8 mouse cellular contexts compared by ENCODE assay signal in the genomic region with DNA sequence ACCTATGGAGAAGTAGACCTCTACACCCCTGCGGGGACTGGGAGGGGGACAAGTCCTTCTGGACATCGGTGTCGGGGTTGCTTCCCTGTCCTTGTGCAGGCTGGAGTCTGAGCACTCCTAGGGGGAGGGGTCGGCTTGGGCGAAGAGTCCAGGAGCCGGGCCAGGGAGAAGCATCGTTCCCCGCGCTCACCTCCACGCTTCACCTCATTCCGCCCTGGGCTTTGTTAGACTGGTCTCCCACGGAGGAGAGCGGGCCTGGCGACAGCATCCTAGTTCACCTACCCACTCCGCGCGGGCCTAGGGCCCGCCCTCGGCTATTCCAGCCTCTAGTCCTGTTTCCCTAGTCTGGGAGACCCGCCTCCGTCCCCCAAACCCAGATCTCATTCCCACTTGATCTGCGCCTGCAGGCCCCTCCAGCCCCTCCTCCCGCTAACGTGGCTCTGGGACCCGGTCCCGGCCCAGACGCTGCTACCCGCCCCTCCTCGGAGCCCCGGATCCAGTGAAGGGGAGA. TPM values are rescaled to one million over a fixed set of nuclear protein-coding genes. Genes with fewer than 3 reads are reported as not detected.
A peak's percentile ranks its signal among the peaks of the same experiment; 100 is the strongest.
DNase-seq lines count a peak whose midpoint lies in the region; ATAC-seq and TF ChIP-seq lines count a peak whose summit lies in the region.

No protein-coding gene starts in this region.

- DNase-seq in gastrocnemius, adult 2 months, result peak; percentile 66
- DNase-seq in gastrocnemius, adult 18-20 months (ENCODE audit: low spot score), result no peak
- no peak for DNase-seq in CH12.LX (ENCODE audit: extremely low read depth)
- DNase-seq in embryo, embryonic 11 days, result peak; percentile 50
- DNase-seq in thymus, postnatal 36 days, result peak; percentile 12 to 41
- no peak for DNase-seq in adrenal gland, postnatal 14 days

- TF ChIP-seq POLR2A in CH12.LX (IDR thresholded peaks at IDR 0.05; ENCODE audit: low read depth, low read length), result no peak

- no peaks in the 10 kb centered on the region for H3K9me3 ChIP-seq in CH12.LX (replicated peaks; ENCODE audit: low read length)
- H3K9me3 ChIP-seq in hindbrain, embryonic 13.5 days, result no peaks in the 10 kb centered on the region

- H3K4me3 ChIP-seq in gastrocnemius, adult 2 months, result peak overlapping the region; percentile 98
- no peak overlapping the region for H3K4me3 ChIP-seq in CH12.LX (replicated peaks in 1 of 3; ENCODE audit: low read depth in 2 of 3, low read length in 2 of 3, poor library complexity in 1 of 3)
- peak overlapping the region; percentile 91 for H3K4me3 ChIP-seq in hindbrain, embryonic 13.5 days
- H3K4me3 ChIP-seq in macrophage (ENCODE audit: inconsistent target), result peak overlapping the region; percentile 48; the same call in 1 of the 2 replicates

- H3K4me1 ChIP-seq in CH12.LX (ENCODE audit: control insufficient read depth in 1 of 2, insufficient read depth in 2 of 2), result peaks cover 6 to 21% of the 10 kb centered on the region in 2 experiments; a peak in 3 of 4 replicates
- peaks cover 46% of the 10 kb centered on the region for H3K4me1 ChIP-seq in hindbrain, embryonic 13.5 days (replicated peaks)

- no peaks in the 10 kb centered on the region for H3K79me2 ChIP-seq in CH12.LX (replicated peaks; ENCODE audit: control insufficient read depth, extremely low read depth, insufficient read depth, poor library complexity, severe bottlenecking)
- H3K79me2 ChIP-seq in macrophage (ENCODE audit: inconsistent target), result no peaks in the 10 kb centered on the region

- peaks cover 59% of the 10 kb centered on the region for H3K27me3 ChIP-seq in CH12.LX (replicated peaks)
- H3K27me3 ChIP-seq in hindbrain, embryonic 13.5 days, result peaks cover 5% of the 10 kb centered on the region; the same call in 1 of the 2 replicates

- no peak overlapping the region for H3K9ac ChIP-seq in CH12.LX (ENCODE audit: insufficient read depth, low read depth)
- H3K9ac ChIP-seq in hindbrain, embryonic 13.5 days, result peak overlapping the region; percentile 96

- WGBS in hindbrain, embryonic 13.5 days, result 1% methylated on average over 30 of the region's 30 CpGs
- 11% methylated on average over 29 of the region's 30 CpGs for WGBS in macrophage (ENCODE audit: missing documents)

- intact Hi-C loops in gastrocnemius, adult 2 months (cut with DNase I), result loop anchor here (5.0 kb wide), 1 partner anchor 56 kb away; a partner anchor contains a TSS

- H3K4me2 ChIP-seq in CH12.LX (ENCODE audit: insufficient read depth, low read depth, poor library complexity, severe bottlenecking), result peak overlapping the region; percentile 89
- peak overlapping the region; percentile 87 for H3K4me2 ChIP-seq in hindbrain, embryonic 13.5 days

- H3K27ac ChIP-seq in gastrocnemius, adult 2 months, result peak overlapping the region; percentile 94
- H3K27ac ChIP-seq in CH12.LX (ENCODE audit: insufficient read depth, low read depth), result no peak overlapping the region
- peak overlapping the region; percentile 93 for H3K27ac ChIP-seq in hindbrain, embryonic 13.5 days
- H3K27ac ChIP-seq in macrophage, result no peak overlapping the region

- TF ChIP-seq EP300 in CH12.LX (IDR thresholded peaks at IDR 0.05; ENCODE audit: low read length), result no peak

- ATAC-seq in hindbrain, embryonic 13.5 days (ENCODE audit: low FRiP score), result peak; percentile 29

- in situ Hi-C loops in CH12.LX (cut with MboI; ENCODE audit: low pct_ligation_motif_present, low pct_unique_long_range_greater_than_20kb, low sequenced_read_pairs), result no loop called here

- dilution Hi-C loops in CH12.LX (cut with MboI; ENCODE audit: extremely low pct_ligation_motif_present, extremely low pct_unique_long_range_greater_than_20kb, low sequenced_read_pairs), result no loop called here

- no peak for TF ChIP-seq CTCF in gastrocnemius, adult 2 months (IDR thresholded peaks at IDR 0.05)
- TF ChIP-seq CTCF in CH12.LX (conservative IDR thresholded peaks at IDR 0.05 in 1 of 2, IDR thresholded peaks at IDR 0.05 in 1 of 2; ENCODE audit: low read depth in 2 of 2, low read length in 2 of 2), result no peak

- H3K36me3 ChIP-seq in CH12.LX (replicated peaks in 1 of 2; ENCODE audit: control insufficient read depth in 1 of 2, insufficient read depth in 1 of 2, low read length in 1 of 2) (no peaks in the 10 kb centered on the region), macrophage (ENCODE audit: inconsistent target) (no peaks in the 10 kb centered on the region)
- H3K36me3 ChIP-seq in hindbrain, embryonic 13.5 days, result peaks cover 22% of the 10 kb centered on the region

- TF ChIP-seq RAD21 in CH12.LX (IDR thresholded peaks at IDR 0.05; ENCODE audit: low read depth, low read length), result no peak

TF ChIP-seq in CH12.LX, 34 proteins besides CTCF, POLR2A, EP300 and RAD21 (continues in another document):
- TF ChIP-seq NELFE (IDR thresholded peaks at IDR 0.05; ENCODE audit: low read depth, low read length) (no peak), HCFC1 (IDR thresholded peaks at IDR 0.05; ENCODE audit: low read depth, low read length) (no peak), MXI1 (IDR thresholded peaks at IDR 0.05; ENCODE audit: low read depth, low read length) (no peak)

RNA-seq across cellular contexts. Expression of a gene that starts 0.8 kb away (rescaled TPM):
- 100 to 1,000 TPM in 1 of 2 experiments, 10 to 100 TPM in 1; 83.4 to 105 TPM for total RNA-seq in gastrocnemius, adult 2 months (2021)
- total RNA-seq in gastrocnemius, adult 18-20 months (2021), result 100 to 1,000 TPM in 1 of 2 experiments, 10 to 100 TPM in 1; 75.9 to 111 TPM
- total RNA-seq in CH12.LX (2012; rRNA removed) (0.30 and 0.42 TPM in 2 replicates), CH12.LX (2014; rRNA removed) (not detected in 2 replicates)
- polyA plus RNA-seq in CH12.LX (2012; ENCODE audit: insufficient read length, low read depth) (0.27 and 0.53 TPM in 2 replicates), macrophage (2018) (0.09 to 0.48 TPM in 2 of 3 replicates, not detected in the other)
- 31.5 and 31.8 TPM in 2 replicates for polyA plus RNA-seq in hindbrain, embryonic 13.5 days (2015; fragmentation: Nextera tagmentation; extraction: Ambion mirVana)
- total RNA-seq in macrophage (2018; cell fraction: chromatin; rRNA removed), result 1 to 10 TPM in 16 of 26 experiments, under 1 TPM in 9, not detected in 1; 0.29 to 5.5 (median 1.4) TPM
- 1 to 10 TPM in 1 of 26 experiments, under 1 TPM in 25; 0.07 to 1.1 (median 0.33) TPM for total RNA-seq in macrophage (2018; cell fraction: cytosol; rRNA removed)
- total RNA-seq in macrophage (2018; cell fraction: nucleus; rRNA removed), result 1 to 10 TPM in 7 of 26 experiments, under 1 TPM in 19; 0.17 to 4.9 (median 0.61) TPM
- 2.8 and 5.4 TPM in 2 replicates for total RNA-seq in adrenal gland, postnatal 14 days (2021)

RNA-seq across cellular contexts. Expression of a gene that starts 18.9 kb away (rescaled TPM):
- total RNA-seq in gastrocnemius, adult 2 months (2021), result under 1 TPM; 0.42 to 0.87 TPM
- under 1 TPM; 0.27 to 0.55 TPM for total RNA-seq in gastrocnemius, adult 18-20 months (2021)
- total RNA-seq in CH12.LX (2012; rRNA removed) (19.1 and 28.2 TPM in 2 replicates), CH12.LX (2014; rRNA removed) (24.8 and 26.2 TPM in 2 replicates)
- polyA plus RNA-seq in CH12.LX (2012; ENCODE audit: insufficient read length, low read depth) (18.2 and 22.5 TPM in 2 replicates), macrophage (2018) (63.7 to 188 TPM (median 64.6 TPM) in 3 replicates)
- polyA plus RNA-seq in hindbrain, embryonic 13.5 days (2015; fragmentation: Nextera tagmentation; extraction: Ambion mirVana), result 2.8 and 3.1 TPM in 2 replicates
- total RNA-seq in macrophage (2018; cell fraction: chromatin; rRNA removed), result 10 to 100 TPM in 25 of 26 experiments, 1 to 10 TPM in 1; 8.2 to 59.4 (median 20.7) TPM
- 100 to 1,000 TPM in 16 of 26 experiments, 10 to 100 TPM in 10; 31.6 to 166 (median 120) TPM for total RNA-seq in macrophage (2018; cell fraction: cytosol; rRNA removed)
- 10 to 100 TPM; 19.5 to 81.9 (median 34.4) TPM for total RNA-seq in macrophage (2018; cell fraction: nucleus; rRNA removed)
- 1.7 and 7.8 TPM in 2 replicates for total RNA-seq in adrenal gland, postnatal 14 days (2021)

RNA-seq across cellular contexts. Expression of a gene that starts 27.2 kb away (rescaled TPM):
- total RNA-seq in gastrocnemius, adult 2 months (2021), result 1 to 10 TPM; 6.7 to 7.2 TPM
- total RNA-seq in gastrocnemius, adult 18-20 months (2021), result 1 to 10 TPM; 6.3 to 6.6 TPM
- 12.0 and 13.6 TPM in 2 replicates for total RNA-seq in CH12.LX (2012; rRNA removed)
- 9.6 and 11.6 TPM in 2 replicates for total RNA-seq in CH12.LX (2014; rRNA removed)
- 7.8 and 8.1 TPM in 2 replicates for polyA plus RNA-seq in CH12.LX (2012; ENCODE audit: insufficient read length, low read depth)
- 36.8 and 38.4 TPM in 2 replicates for polyA plus RNA-seq in hindbrain, embryonic 13.5 days (2015; fragmentation: Nextera tagmentation; extraction: Ambion mirVana)
- 1 to 10 TPM in 18 of 26 experiments, under 1 TPM in 5, not detected in 3; 0.29 to 8.3 (median 2.8) TPM for total RNA-seq in macrophage (2018; cell fraction: chromatin; rRNA removed)
- total RNA-seq in macrophage (2018; cell fraction: cytosol; rRNA removed), result 1 to 10 TPM; 1.3 to 8.3 (median 6.0) TPM
- total RNA-seq in macrophage (2018; cell fraction: nucleus; rRNA removed), result 10 to 100 TPM in 4 of 26 experiments, 1 to 10 TPM in 21, under 1 TPM in 1; 0.76 to 12.4 (median 4.7) TPM
- polyA plus RNA-seq in macrophage (2018), result 3.6 to 5.0 TPM (median 5.0 TPM) in 3 replicates
- total RNA-seq in adrenal gland, postnatal 14 days (2021), result 9.0 and 11.3 TPM in 2 replicates

RNA-seq across cellular contexts. Expression of a gene that starts 27.3 kb away (rescaled TPM):
- 10 to 100 TPM; 33.2 to 40.7 TPM for total RNA-seq in gastrocnemius, adult 2 months (2021)
- total RNA-seq in gastrocnemius, adult 18-20 months (2021), result 10 to 100 TPM; 34.6 to 46.5 TPM
- total RNA-seq in CH12.LX (2012; rRNA removed) (50.5 and 51.0 TPM in 2 replicates), CH12.LX (2014; rRNA removed) (53.1 and 64.5 TPM in 2 replicates)
- polyA plus RNA-seq in CH12.LX (2012; ENCODE audit: insufficient read length, low read depth) (59.2 and 83.9 TPM in 2 replicates), macrophage (2018) (24.9 to 62.9 TPM (median 34.6 TPM) in 3 replicates)
- 95.9 and 97.1 TPM in 2 replicates for polyA plus RNA-seq in hindbrain, embryonic 13.5 days (2015; fragmentation: Nextera tagmentation; extraction: Ambion mirVana)
- total RNA-seq in macrophage (2018; cell fraction: chromatin; rRNA removed), result 100 to 1,000 TPM in 2 of 26 experiments, 10 to 100 TPM in 24; 25.3 to 107 (median 69.8) TPM
- 10 to 100 TPM; 16.7 to 49.0 (median 36.7) TPM for total RNA-seq in macrophage (2018; cell fraction: cytosol; rRNA removed)
- total RNA-seq in macrophage (2018; cell fraction: nucleus; rRNA removed), result 100 to 1,000 TPM in 2 of 26 experiments, 10 to 100 TPM in 24; 33.6 to 120 (median 51.4) TPM
- total RNA-seq in adrenal gland, postnatal 14 days (2021), result 39.8 and 43.6 TPM in 2 replicates

RNA-seq across cellular contexts. Expression of a gene that starts 36.8 kb away (rescaled TPM):
- 100 to 1,000 TPM; 598 to 814 TPM for total RNA-seq in gastrocnemius, adult 2 months (2021)
- 100 to 1,000 TPM; 663 to 722 TPM for total RNA-seq in gastrocnemius, adult 18-20 months (2021)
- total RNA-seq in CH12.LX (2012; rRNA removed) (0.21 and 0.47 TPM in 2 replicates), CH12.LX (2014; rRNA removed) (not detected in 2 replicates)
- polyA plus RNA-seq in CH12.LX (2012; ENCODE audit: insufficient read length, low read depth) (0.81 TPM in 1 of 2 replicates, not detected in the other), macrophage (2018) (not detected in 3 replicates)
- polyA plus RNA-seq in hindbrain, embryonic 13.5 days (2015; fragmentation: Nextera tagmentation; extraction: Ambion mirVana), result 0.99 and 1.5 TPM in 2 replicates
- total RNA-seq in macrophage (2018; cell fraction: chromatin; rRNA removed), result 1 to 10 TPM in 8 of 26 experiments, under 1 TPM in 5, not detected in 13; 0.66 to 2.5 (median 1.2) TPM
- under 1 TPM in 1 of 26 experiments, not detected in 25; 0.28 TPM for total RNA-seq in macrophage (2018; cell fraction: cytosol; rRNA removed)
- total RNA-seq in macrophage (2018; cell fraction: nucleus; rRNA removed), result 1 to 10 TPM in 6 of 26 experiments, under 1 TPM in 3, not detected in 17; 0.48 to 1.9 (median 1.1) TPM
- total RNA-seq in adrenal gland, postnatal 14 days (2021), result 1.4 TPM in 1 of 2 replicates, not detected in the other

Comparison
In these comparisons a context has a peak if more than half of its experiments do, and no peak if none do; other contexts are left out.
1. DNase-seq: peak in gastrocnemius, adult 2 months (single experiment), embryo, embryonic 11 days (single experiment) and thymus, postnatal 36 days (2 of 2); none in gastrocnemius, adult 18-20 months (single experiment), CH12.LX (single experiment) and adrenal gland, postnatal 14 days (single experiment).
2. H3K27ac ChIP-seq: peak in gastrocnemius, adult 2 months (single experiment) and hindbrain, embryonic 13.5 days (single experiment); none in CH12.LX (single experiment) and macrophage (single experiment).
3. H3K4me3 ChIP-seq: peak in gastrocnemius, adult 2 months (single experiment), hindbrain, embryonic 13.5 days (single experiment) and macrophage (single experiment); none in CH12.LX (0 of 3).
4. RNA of a gene that starts 0.8 kb away (total RNA-seq): 75.9 to 111 TPM in gastrocnemius, adult 18-20 months and 83.4 to 105 TPM in gastrocnemius, adult 2 months; 2.8 to 5.4 TPM in adrenal gland, postnatal 14 days and 0.30 to 0.42 TPM in CH12.LX; every median in the first group is over 10 times any median in the second.